Comparison of ENCODE assay signal across 31 mouse cellular contexts in genomic region chr11:70348630-70349029, GRCm38 (mm10). TPM values are rescaled to one million over a fixed set of nuclear protein-coding genes. Genes with fewer than 3 reads are reported as not detected.
DNase-seq lines count a peak whose midpoint lies in the region; ATAC-seq and TF ChIP-seq lines count a peak whose summit lies in the region.
"Had no signal": no experiment of that assay in that cellular context is flagged by ENCODE, and none has a peak within 500 bp of the region (broad histone marks: within the 10 kb centered on the region; RNA-seq: fewer than 3 reads in every experiment).

No protein-coding gene starts in this region.

- H3K27ac ChIP-seq in CH12.LX (ENCODE audit: insufficient read depth, low read depth), result no peak overlapping the region
- H3K27ac ChIP-seq: embryonic facial prominence, embryonic 10.5 days; embryonic facial prominence, embryonic 13.5 days; forebrain, embryonic 12.5 days; forebrain, embryonic 15.5 days; heart, embryonic 13.5 days; hindbrain, embryonic 12.5 days; hindbrain, embryonic 15.5 days had no signal

- DNase-seq in adrenal gland, adult 8-10 months, result peak; percentile 13
- no peak for DNase-seq in adrenal gland, adult 18-20 months (ENCODE audit: low spot score in 2 of 2)
- peak; percentile 68 for DNase-seq in heart, adult 11 months
- DNase-seq in heart, adult 18-20 months, result no peak
- DNase-seq in CH12.LX (ENCODE audit: extremely low read depth), result no peak
- DNase-seq: cerebellum, adult 11-12 months; cerebellum, adult 8-10 months; cerebellum, postnatal 10 days; cerebellum, postnatal 36 days; embryo, embryonic 11 days; gastrocnemius, postnatal 10 days; gastrocnemius, postnatal 36 days; kidney, adult 2 months had no signal

- TF ChIP-seq CTCF in CH12.LX (conservative IDR thresholded peaks at IDR 0.05 in 1 of 2, IDR thresholded peaks at IDR 0.05 in 1 of 2; ENCODE audit: low read depth in 2 of 2, low read length in 2 of 2), result no peak

- peaks cover 3 to 5% of the 10 kb centered on the region in 2 experiments; a peak in 2 of 4 replicates for H3K4me1 ChIP-seq in CH12.LX (ENCODE audit: control insufficient read depth in 1 of 2, insufficient read depth in 2 of 2)

- dilution Hi-C loops in CH12.LX (cut with MboI; ENCODE audit: extremely low pct_ligation_motif_present, extremely low pct_unique_long_range_greater_than_20kb, low sequenced_read_pairs), result no loop called here

- no peak for TF ChIP-seq EP300 in CH12.LX (IDR thresholded peaks at IDR 0.05; ENCODE audit: low read length)

- no peak for TF ChIP-seq POLR2A in CH12.LX (IDR thresholded peaks at IDR 0.05; ENCODE audit: low read depth, low read length)

- in situ Hi-C loops in CH12.LX (cut with MboI; ENCODE audit: low pct_ligation_motif_present, low pct_unique_long_range_greater_than_20kb, low sequenced_read_pairs), result loop anchor here (5.0 kb wide), 1 partner anchor 49 kb away; no protein-coding TSS in a partner anchor

- H3K9me3 ChIP-seq in CH12.LX (replicated peaks; ENCODE audit: low read length), result no peaks in the 10 kb centered on the region
- H3K9me3 ChIP-seq: embryonic facial prominence, embryonic 10.5 days; embryonic facial prominence, embryonic 13.5 days; forebrain, embryonic 12.5 days; forebrain, embryonic 15.5 days; heart, embryonic 13.5 days; hindbrain, embryonic 12.5 days; hindbrain, embryonic 15.5 days had no signal

- H3K27me3 ChIP-seq in CH12.LX (replicated peaks), result peaks cover 94% of the 10 kb centered on the region

- H3K9ac ChIP-seq in CH12.LX (ENCODE audit: insufficient read depth, low read depth), result no peak overlapping the region
- H3K9ac ChIP-seq: embryonic facial prominence, embryonic 13.5 days; forebrain, embryonic 12.5 days; forebrain, embryonic 15.5 days; heart, embryonic 13.5 days; hindbrain, embryonic 12.5 days; hindbrain, embryonic 15.5 days had no signal

- H3K4me3 ChIP-seq in CH12.LX (replicated peaks in 1 of 3; ENCODE audit: low read depth in 2 of 3, low read length in 2 of 3, poor library complexity in 1 of 3), result peak overlapping the region in 1 of 3 experiments; percentile 15
- H3K4me3 ChIP-seq: embryonic facial prominence, embryonic 10.5 days; embryonic facial prominence, embryonic 13.5 days; erythroblast, embryonic 14.5 days; forebrain, embryonic 12.5 days; forebrain, embryonic 15.5 days; heart, embryonic 13.5 days; hindbrain, embryonic 12.5 days; hindbrain, embryonic 15.5 days had no signal

- H3K36me3 ChIP-seq in CH12.LX (replicated peaks in 1 of 2; ENCODE audit: control insufficient read depth in 1 of 2, insufficient read depth in 1 of 2, low read length in 1 of 2), result no peaks in the 10 kb centered on the region
- H3K36me3 ChIP-seq: embryonic facial prominence, embryonic 10.5 days; embryonic facial prominence, embryonic 13.5 days; forebrain, embryonic 12.5 days; forebrain, embryonic 15.5 days; heart, embryonic 13.5 days; hindbrain, embryonic 12.5 days; hindbrain, embryonic 15.5 days had no signal

- no peaks in the 10 kb centered on the region for H3K79me2 ChIP-seq in CH12.LX (replicated peaks; ENCODE audit: control insufficient read depth, extremely low read depth, insufficient read depth, poor library complexity, severe bottlenecking)

- peak overlapping the region; percentile 72 for H3K4me2 ChIP-seq in CH12.LX (ENCODE audit: insufficient read depth, low read depth, poor library complexity, severe bottlenecking)
- H3K4me2 ChIP-seq: embryonic facial prominence, embryonic 13.5 days; forebrain, embryonic 12.5 days; forebrain, embryonic 15.5 days; heart, embryonic 13.5 days; hindbrain, embryonic 12.5 days; hindbrain, embryonic 15.5 days had no signal

- ATAC-seq in cerebellum, adult (ENCODE audit: insufficient number of reproducible peaks, low FRiP score, low TSS enrichment), result no peak
- ATAC-seq: activated CD4-positive, CD25-positive, alpha-beta regulatory T cell, adult 4 months; CD4-positive, CD25-positive, alpha-beta regulatory T cell, adult 4 months; forebrain, embryonic 15.5 days; intestine, postnatal 0 days had no signal

- no peak for TF ChIP-seq RAD21 in CH12.LX (IDR thresholded peaks at IDR 0.05; ENCODE audit: low read depth, low read length)

TF ChIP-seq in CH12.LX, 34 proteins besides CTCF, POLR2A, EP300 and RAD21:
- TF ChIP-seq ZNF384 (IDR thresholded peaks at IDR 0.05; ENCODE audit: low read depth, low read length) (no peak), NRF1 (IDR thresholded peaks at IDR 0.05; ENCODE audit: low read depth, low read length) (peak; percentile 92), USF2 (conservative IDR thresholded peaks at IDR 0.05; ENCODE audit: low read depth, low read length) (no peak)

RNA-seq across cellular contexts. Expression of gene Alox15, which starts 3.2 kb away (rescaled TPM):
- total RNA-seq in adrenal gland, adult 8-10 months (2022), result 1 to 10 TPM in 3 of 4 experiments, under 1 TPM in 1; 0.91 to 4.7 (median 3.3) TPM
- 1 to 10 TPM; 2.8 to 7.9 TPM for total RNA-seq in adrenal gland, adult 18-20 months (2021)
- total RNA-seq in heart, adult 18-20 months (2021), result 1 to 10 TPM; 4.0 to 7.2 TPM
- total RNA-seq in CH12.LX (2012; rRNA removed) (0.04 TPM in 1 of 2 replicates, not detected in the other), CH12.LX (2014; rRNA removed) (not detected in 2 replicates)
- not detected in 2 replicates for polyA plus RNA-seq in CH12.LX (2012; ENCODE audit: insufficient read length, low read depth)
- polyA plus RNA-seq: C2C12; CD4-positive, CD25-positive, alpha-beta regulatory T cell, adult 4 months; erythroblast, embryonic 14.5 days; forebrain, embryonic 15.5 days; hindbrain, embryonic 12.5 days; hindbrain, embryonic 15.5 days had no signal

RNA-seq across cellular contexts. Expression of gene Alox12e, which starts 26.2 kb away (rescaled TPM):
- total RNA-seq in adrenal gland, adult 8-10 months (2022), result not detected
- total RNA-seq in adrenal gland, adult 18-20 months (2021), result not detected
- total RNA-seq in heart, adult 18-20 months (2021), result not detected
- total RNA-seq in CH12.LX (2012; rRNA removed) (0.21 TPM in 1 of 2 replicates, not detected in the other), CH12.LX (2014; rRNA removed) (not detected in 2 replicates)
- polyA plus RNA-seq in CH12.LX (2012; ENCODE audit: insufficient read length, low read depth), result not detected in 2 replicates
- total RNA-seq: gastrocnemius, adult 18-20 months; gastrocnemius, postnatal 10 days; gastrocnemius, postnatal 36 days; granulocyte monocyte progenitor cell, adult 5-6 weeks; hematopoietic stem cell, adult 5-6 weeks had no signal
- polyA plus RNA-seq: activated CD4-positive, CD25-positive, alpha-beta regulatory T cell, adult 4 months; CD4-positive, CD25-positive, alpha-beta regulatory T cell, adult 4 months; cortical plate, adult 2 months; embryonic facial prominence, embryonic 10.5 days; erythroblast, embryonic 14.5 days; forebrain, embryonic 12.5 days; forebrain, embryonic 15.5 days; heart, embryonic 13.5 days; hindbrain, embryonic 12.5 days; hindbrain, embryonic 15.5 days; intestine, postnatal 0 days; kidney, adult 2 months; kidney, embryonic 14.5 days had no signal

Comparison
In these comparisons a context has a peak if more than half of its experiments do, and no peak if none do; other contexts are left out.
1. DNase-seq: peak in adrenal gland, adult 8-10 months (single experiment) and heart, adult 11 months (single experiment); none in adrenal gland, adult 18-20 months (0 of 2), heart, adult 18-20 months (0 of 2) and CH12.LX (single experiment).